Mouse (Mus musculus): ENCODE measurements around the gene Serinc4.

DNA sequence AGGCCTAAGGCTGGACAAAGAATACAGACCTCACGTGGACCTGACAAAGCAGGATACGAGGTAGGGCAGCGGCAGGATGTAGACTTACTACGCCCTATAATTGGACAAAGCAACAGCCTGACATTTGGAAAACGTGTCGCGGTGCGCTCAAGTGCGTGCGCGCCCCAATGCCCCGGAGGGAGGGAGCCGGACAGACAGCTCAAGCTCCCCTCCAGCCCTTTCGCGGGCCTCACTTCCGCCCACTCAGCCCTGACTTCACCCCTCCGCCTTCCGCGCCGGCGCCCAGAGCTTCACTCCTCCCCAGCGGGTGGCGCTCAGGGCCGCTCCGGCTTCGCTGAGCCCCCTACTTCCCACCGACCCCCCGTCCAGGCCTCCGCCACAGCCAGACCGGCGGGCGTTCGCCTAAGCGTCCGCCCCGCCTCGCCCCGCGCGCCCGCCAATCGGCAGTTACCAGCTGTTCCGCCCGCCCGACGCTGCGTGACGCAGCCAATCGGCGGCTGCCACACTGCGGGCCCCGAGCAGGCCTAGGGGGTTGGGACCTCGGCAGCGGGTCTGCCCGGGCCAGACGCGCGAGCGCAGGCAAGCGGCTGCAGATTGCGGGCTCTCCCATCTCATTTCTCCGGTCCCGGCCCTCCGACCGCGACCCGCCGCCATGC lies 43.1 kb downstream of the Serinc4 start, which contains the start of the genes Pdia3 and Catsper2:
- TF ChIP-seq CTCF (IDR thresholded peaks at IDR 0.05; ENCODE audit: borderline replicate concordance, insufficient read depth, low read length) = no peak
- TF ChIP-seq POLR2A (IDR thresholded peaks at IDR 0.05; ENCODE audit: low read depth, low read length) = peak; percentile 90

Measured in embryonic fibroblast, embryonic 13.5 days (primary cell).